Mouse (Mus musculus) monocyte, adult 2 months (primary cell): ENCODE results near the gene Gtf2h3.
"Not testable (repeated sequence)": the region's sequence is repeated elsewhere in the genome, so short reads cannot be mapped to it uniquely, and the experiment has no call there.

Source experiments
- DNase-seq, 2 experiments: peaks; one replicate each; pipeline ENCODE4 v3.0.0; 2022; ENCODE audit warnings: low spot score in 2 of 2, low read depth in 1 of 2

The Gtf2h3 gene

GRCm38 (mm10) chr5:124578633-124579317 is at the start of gene Gtf2h3, which contains the start of gene Eif2b1:
TSS of gene Gtf2h3 (plus strand) at chr5:124579140.
TSS of gene Eif2b1 (minus strand) at chr5:124579131.
- peak; percentile 79 to 88 for DNase-seq

- no peak for DNase-seq
Measured at GRCm38 (mm10) chr5:124529191-124529651, 49.7 kb upstream of the Gtf2h3 start.

DNA sequence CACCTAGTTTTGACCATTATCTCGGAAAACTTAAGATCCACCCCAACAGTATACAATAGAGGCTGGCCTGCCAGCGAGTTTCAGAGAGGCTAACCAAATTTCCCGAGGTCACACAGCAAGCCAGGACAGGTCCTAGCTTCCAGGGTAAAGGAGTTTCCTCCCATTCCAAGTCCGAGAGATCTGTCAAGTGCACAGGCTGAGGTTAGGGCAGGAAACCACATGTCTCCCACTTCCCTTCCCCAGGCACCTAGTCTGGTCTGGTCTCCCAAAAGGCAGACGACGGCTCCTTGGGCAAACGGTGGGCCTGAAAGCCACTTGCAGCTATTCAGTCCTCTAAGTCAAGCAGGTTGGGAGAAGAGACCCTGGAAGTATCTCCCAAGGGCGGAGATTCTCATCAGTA is 49.2 kb upstream of the Gtf2h3 start:
- DNase-seq: no peak

GRCm38 (mm10) chr5:124530655-124531582 is 48.0 kb upstream of the Gtf2h3 start, which contains the start of gene Rilpl1:
TSS of gene Rilpl1 (minus strand) at chr5:124531391.
- DNase-seq: no peak

DNA sequence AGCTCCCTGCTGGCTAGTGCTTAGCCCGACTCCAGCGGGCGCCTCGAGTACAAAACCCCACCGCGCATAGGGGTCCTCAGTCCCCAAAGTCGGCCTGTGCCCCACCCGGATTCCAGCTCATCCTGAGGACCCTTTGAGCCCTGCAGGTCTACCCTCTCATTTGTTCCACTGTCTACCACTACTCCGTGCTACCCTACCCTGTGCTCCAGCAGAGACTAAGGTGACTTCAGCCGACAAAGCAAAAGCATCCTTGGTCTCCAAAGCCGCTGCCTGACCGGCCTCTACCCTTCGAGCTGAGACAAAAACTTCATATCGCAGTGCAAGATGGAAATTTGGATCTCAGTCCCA is 47.4 kb upstream of the Gtf2h3 start:
- DNase-seq: no peak

DNA sequence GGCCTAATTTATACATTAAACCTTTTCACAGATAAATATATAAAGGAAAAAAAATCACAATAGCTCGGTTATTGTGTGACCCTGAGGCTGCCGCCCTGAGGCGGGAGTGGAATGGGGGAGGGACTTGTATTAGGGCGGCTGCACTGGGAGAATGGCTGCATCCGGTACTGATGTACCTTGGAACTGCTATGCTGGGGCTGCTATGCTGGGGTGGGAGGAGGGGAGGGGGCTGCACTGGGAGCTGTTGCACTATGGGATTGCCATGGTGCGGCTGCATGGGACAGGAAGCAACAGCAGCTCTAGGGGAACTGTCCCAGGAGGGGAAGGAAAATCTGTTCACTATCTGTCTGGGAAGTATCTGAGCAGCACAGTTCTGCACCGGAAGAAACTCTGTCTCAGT is 46.5 kb upstream of the Gtf2h3 start:
- no peak for DNase-seq

GRCm38 (mm10) chr5:124535016-124535415 is 43.9 kb upstream of the Gtf2h3 start:
- DNase-seq: no peak

GRCm38 (mm10) chr5:124536776-124537175 is 42.2 kb upstream of the Gtf2h3 start:
- DNase-seq: no peak

GRCm38 (mm10) chr5:124538813-124539792 is 39.8 kb upstream of the Gtf2h3 start:
- DNase-seq: peak; percentile 34 to 44

DNA sequence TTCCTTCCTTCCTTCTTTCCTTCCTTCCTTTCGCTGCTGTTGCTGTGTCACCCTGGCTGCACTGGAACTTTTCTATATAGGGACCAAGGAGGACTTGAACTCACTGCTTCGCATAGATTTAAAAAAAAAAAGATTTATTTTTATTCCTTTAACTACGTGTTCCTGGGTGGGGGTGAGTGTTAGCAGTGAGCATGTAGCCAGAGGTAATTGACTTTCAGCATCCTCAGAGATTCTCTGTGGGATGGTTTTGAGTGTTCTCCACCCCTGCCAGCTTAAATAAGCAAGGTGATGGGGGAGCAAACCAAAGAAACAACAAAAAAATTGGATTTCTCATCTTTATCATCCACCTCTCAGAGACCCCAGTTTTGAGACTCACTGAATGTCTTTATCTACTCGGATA is 39.0 kb upstream of the Gtf2h3 start:
- DNase-seq: no peak

GRCm38 (mm10) chr5:124540383-124540786 is 38.6 kb upstream of the Gtf2h3 start, which contains the start of gene Tmed2:
TSS of gene Tmed2 (plus strand) at chr5:124540695.
- DNase-seq: peak; percentile 90

- DNase-seq: peak; percentile 24 to 56
Measured at GRCm38 (mm10) chr5:124540905-124541601, 37.9 kb upstream of the Gtf2h3 start.

DNA sequence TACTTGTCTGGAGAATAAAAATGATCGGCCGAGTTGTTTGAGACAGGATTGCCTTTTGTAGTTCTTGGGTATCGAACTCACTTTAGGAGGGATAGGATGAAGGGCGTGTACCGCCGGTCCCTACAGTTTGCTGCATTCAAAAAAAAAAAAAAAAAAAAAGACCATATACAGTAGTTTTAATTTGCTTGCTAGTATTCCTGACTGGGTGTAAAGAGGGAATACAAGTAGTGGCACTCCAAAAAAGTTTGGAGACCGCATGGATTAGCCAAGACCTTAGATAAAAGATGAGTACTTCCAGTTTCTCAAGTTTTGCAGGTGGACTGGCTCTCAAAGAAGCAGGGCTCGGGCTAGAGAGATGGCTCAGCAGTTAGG is 37.4 kb upstream of the Gtf2h3 start:
- no peak for DNase-seq

DNA sequence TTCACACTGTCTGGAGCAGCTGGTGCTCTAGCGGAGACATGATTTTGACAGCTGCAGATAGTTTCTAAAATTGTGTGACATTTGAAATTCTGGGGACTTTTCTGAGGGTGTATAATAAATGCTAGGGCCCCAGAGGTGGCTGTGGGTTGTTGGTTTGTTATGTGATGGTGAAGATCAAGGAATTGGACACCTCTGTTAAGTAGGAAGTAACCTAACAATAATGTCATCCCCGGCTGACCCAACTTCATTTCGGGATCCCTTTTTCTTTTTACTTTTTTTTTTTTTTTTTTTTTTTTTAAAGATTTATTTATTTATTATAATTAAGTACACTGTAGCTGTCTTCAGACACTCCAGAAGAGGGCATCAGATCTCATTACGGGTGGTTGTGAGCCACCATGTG is 28.2 kb upstream of the Gtf2h3 start:
- DNase-seq: not testable (repeated sequence)

DNA sequence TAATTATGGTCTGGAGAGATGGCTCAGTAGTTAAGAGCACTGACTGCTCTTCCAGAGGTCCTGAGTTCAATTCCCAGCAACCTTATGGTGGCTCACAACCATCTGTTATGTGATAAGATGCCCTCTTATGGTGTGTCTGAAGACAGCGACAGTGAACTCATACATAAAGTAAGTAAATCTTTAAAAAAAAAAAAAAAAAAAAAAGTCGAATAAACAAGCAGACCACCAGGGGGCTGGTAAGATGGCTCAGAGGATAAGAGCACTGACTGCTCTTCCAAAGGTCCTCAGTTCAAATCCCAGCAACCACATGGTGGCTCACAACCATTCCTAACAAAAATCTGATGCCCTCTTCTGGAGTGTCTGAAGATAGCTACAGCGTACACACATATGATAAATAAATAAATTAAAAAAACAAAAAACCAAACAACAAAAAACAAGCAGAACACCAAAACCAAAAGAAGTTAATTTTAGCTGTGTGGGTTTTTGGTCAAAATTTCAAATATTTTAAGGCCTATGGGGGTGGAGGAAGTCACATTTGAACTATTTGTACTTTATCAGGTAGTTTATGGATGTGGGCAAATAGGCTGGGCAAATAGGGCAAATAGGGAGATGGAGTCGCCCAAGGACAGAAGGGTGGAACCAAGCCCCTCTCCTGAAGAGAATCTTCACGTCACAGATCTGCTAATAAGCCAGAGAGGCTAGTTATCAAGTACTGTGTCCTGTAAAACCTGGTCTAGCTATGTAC is 27.4 kb upstream of the Gtf2h3 start:
- not testable (repeated sequence) for DNase-seq

GRCm38 (mm10) chr5:124552094-124552472 is 26.9 kb upstream of the Gtf2h3 start:
- DNase-seq: no peak

GRCm38 (mm10) chr5:124552558-124553307 is 26.2 kb upstream of the Gtf2h3 start, which contains the start of gene Ddx55:
TSS of gene Ddx55 (plus strand) at chr5:124552864.
- peak; percentile 74 to 87 for DNase-seq

GRCm38 (mm10) chr5:124553607-124554006 is 25.3 kb upstream of the Gtf2h3 start:
- no peak for DNase-seq

DNA sequence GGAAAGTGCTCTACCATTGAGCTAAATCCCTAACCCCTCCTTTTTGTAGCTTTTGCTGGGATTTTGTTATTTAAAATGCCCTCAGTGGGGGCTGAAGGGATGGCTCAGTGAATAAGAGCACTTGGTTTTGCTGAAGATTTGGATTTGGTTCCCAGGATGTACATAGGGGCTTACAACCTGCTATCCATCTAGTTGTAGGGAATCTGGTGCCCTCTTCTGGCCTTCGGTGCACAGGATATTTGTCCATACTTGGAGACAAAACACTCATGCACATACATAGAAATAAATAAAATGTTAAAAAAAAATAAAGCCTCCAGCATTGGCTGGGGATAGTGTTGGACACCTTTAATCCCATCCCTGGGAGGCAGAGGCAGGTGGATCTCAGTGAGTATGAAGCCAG is 23.8 kb upstream of the Gtf2h3 start:
- no peak for DNase-seq
